Mouse (Mus musculus): ENCODE measurements around the gene Cdcp2.

The Cdcp2 gene

GRCm38 (mm10) chr4:107130534-107130933, 33.8 kb downstream of the Cdcp2 start:
- no peak for DNase-seq (ENCODE audit: low spot score in 2 of 2)

DNA sequence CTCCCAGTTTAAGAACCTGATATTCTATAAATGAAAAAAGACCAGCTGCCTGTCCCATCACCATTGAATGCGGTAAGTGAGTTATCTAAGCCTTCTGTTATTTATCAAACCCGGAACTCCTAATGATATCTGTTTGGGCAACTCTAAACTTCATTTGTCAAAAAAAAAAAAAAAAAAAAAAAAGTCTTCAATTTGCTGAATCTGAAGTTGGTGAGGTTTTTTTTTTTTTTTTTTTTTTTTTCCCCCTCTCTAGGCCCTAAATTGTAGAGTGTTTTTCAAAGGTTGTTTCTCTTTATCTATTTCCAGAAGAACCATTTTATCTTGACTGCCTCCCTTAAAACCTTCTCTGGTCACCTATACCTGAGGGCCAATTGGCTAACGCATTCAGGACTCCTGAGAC, 38.2 kb downstream of the Cdcp2 start:
- DNase-seq (ENCODE audit: low spot score in 2 of 2): no peak

DNA sequence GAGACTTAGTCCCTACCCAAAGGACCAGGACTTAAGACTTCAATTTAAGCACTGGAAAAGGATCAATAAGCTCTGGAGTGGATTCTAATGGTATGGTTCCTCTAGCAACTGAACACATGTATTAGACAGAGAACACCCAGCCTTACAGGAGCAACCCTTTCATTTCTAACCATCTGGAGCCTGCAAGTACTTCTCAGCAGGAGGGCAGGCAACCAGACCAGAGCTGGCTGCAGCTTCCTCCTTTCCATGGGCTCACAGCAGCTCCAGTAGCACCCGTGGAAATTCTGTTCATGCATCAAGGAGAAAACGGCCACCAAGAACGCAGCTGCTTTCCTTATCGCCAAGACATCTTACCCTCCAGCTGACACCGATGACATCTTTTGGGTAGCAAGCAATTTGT, 39.0 kb downstream of the Cdcp2 start:
- no peak for DNase-seq (ENCODE audit: low spot score in 2 of 2)

DNA sequence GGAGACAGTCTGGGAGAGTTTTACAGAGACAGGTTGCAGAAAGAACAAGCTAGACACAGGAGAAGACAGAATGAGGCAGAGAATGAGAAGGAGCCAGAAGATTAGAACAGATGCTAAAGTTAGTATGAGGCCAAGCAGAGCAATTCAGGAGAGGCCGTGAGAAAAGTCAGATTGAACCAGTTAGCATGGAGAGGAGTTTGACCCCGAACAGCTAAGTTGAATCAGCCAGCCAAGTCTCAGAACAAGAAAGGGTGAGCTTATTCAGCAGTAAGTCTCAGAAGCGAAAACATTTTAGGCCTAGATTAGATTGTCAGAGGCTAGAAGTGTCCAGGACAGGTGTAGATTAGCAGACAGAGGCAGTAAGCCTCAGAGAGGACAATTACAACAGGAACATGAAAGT, 39.8 kb downstream of the Cdcp2 start:
- no peak for DNase-seq (ENCODE audit: low spot score in 2 of 2)

- DNase-seq (ENCODE audit: low spot score in 2 of 2): no peak
Measured at GRCm38 (mm10) chr4:107138948-107139835, 42.5 kb downstream of the Cdcp2 start.

- no peak for DNase-seq (ENCODE audit: low spot score in 2 of 2)
Measured at GRCm38 (mm10) chr4:107139836-107140631, 43.3 kb downstream of the Cdcp2 start.

DNA sequence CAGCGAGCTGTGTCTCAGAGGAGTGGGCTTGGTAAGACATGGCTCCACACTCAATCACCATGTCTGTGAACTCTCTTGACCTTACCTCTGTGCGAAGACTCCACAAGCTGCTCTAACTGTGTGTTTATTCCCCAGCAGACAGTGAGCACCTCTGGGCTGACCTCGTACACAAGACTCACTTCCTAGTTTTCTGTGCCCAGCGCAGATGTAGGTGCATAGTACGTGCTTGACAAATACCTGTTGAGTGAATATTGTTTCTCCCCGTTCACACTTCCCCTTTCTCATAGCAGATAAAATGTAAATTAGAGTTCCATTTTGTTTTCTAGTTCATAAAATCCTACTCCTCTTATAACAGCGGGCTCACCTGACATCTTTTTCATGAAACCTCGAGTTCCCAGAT, 46.8 kb downstream of the Cdcp2 start:
- DNase-seq (ENCODE audit: low spot score in 2 of 2): no peak

- DNase-seq (ENCODE audit: low spot score in 2 of 2): peak in 1 of 2 experiments; percentile 69
Measured at GRCm38 (mm10) chr4:107150991-107151390, 54.3 kb downstream of the Cdcp2 start.

GRCm38 (mm10) chr4:107152571-107152970, 55.9 kb downstream of the Cdcp2 start:
- no peak for DNase-seq (ENCODE audit: low spot score in 2 of 2)

DNA sequence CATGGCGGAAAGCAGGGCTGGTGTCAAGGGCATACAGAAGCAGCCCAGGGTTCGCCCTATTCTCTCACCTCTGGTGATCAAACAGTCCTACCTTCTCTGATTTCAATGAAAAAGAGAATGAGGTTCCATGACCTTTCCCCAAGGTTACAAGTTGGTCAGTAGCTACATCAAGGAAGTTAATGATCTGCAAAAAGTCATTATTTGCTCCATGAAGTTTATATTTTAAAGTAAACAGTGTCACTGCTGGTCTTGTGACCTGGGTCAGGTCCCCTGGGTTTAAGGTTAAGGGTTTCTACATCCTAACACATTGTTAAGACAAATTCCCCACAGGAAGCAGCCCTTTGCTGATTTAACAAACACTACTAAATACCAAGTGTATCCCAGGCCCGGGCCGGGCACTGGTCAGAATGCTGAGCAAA, 60.3 kb downstream of the Cdcp2 start:
- DNase-seq (ENCODE audit: low spot score in 2 of 2): no peak

DNA sequence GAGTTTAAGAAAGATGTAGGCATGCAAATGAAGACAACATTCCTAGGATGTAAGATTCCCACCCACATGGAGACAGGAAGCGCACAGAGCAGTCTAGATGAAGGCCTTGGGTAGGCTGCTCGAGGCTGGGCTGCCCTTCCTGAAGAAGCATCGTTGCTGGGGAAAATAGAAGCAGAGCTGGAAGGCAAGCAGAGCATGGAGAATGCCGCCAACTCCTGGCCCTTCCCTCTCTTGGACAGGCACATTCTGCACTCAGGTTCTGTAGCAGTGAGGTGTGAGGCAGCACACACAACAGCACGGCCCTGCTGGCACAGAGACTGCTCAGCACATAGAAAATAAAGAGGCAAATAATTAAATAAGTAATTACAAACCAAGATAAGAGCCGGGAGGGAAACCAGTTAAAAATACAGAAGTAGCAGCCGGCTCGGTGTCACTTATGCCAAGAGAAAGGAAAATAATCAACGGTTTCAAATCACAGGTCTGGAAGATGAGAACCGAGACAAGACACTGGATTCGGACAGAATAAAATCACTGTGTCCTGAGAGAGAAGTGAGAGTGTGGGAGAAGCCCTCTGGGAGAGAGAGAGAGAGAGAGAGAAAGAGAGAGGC, 62.6 kb downstream of the Cdcp2 start:
- no peak for DNase-seq (ENCODE audit: low spot score in 2 of 2)

- DNase-seq (ENCODE audit: low spot score in 2 of 2): no peak
Measured at GRCm38 (mm10) chr4:107160181-107160580, 63.5 kb downstream of the Cdcp2 start.

Data from left cerebral cortex, adult 9 months (tissue).